Mouse (Mus musculus): Measurements from ENCODE around the gene Cpt1a.

DNA sequence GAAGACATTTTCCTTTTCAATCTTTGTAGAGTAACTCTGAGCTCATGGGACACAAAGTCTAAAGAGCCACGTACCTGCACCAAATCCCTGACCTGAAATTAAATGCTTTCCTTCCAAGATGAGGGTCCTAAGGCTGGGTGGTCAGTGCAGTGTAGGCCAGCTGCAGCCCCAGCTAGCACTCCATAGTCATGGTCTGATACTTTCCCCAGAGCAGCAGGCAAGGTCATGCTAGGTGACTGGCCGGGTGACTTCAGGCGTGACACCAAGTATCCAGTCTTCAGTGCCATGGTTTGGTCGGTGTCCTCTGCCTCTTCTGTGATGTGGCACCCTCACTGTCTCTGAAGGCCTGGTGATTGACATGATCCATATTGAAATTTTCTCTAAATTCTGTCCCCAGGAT, 77.9 kb downstream of the Cpt1a start:
- TF ChIP-seq CTCF (IDR thresholded peaks at IDR 0.05; ENCODE audit: low read depth, low read length): no peak
- TF ChIP-seq POLR2AphosphoS5 (IDR thresholded peaks at IDR 0.05; ENCODE audit: insufficient replicate concordance, low read depth, low read length): no peak
